Mouse (Mus musculus): ENCODE measurements around the gene Sept9. TPM values are rescaled to one million over a fixed set of nuclear protein-coding genes. Genes with fewer than 3 reads are reported as not detected.

Gene Sept9
- polyA plus RNA-seq, 1 experiment from 2014 or later: 149 TPM

DNA sequence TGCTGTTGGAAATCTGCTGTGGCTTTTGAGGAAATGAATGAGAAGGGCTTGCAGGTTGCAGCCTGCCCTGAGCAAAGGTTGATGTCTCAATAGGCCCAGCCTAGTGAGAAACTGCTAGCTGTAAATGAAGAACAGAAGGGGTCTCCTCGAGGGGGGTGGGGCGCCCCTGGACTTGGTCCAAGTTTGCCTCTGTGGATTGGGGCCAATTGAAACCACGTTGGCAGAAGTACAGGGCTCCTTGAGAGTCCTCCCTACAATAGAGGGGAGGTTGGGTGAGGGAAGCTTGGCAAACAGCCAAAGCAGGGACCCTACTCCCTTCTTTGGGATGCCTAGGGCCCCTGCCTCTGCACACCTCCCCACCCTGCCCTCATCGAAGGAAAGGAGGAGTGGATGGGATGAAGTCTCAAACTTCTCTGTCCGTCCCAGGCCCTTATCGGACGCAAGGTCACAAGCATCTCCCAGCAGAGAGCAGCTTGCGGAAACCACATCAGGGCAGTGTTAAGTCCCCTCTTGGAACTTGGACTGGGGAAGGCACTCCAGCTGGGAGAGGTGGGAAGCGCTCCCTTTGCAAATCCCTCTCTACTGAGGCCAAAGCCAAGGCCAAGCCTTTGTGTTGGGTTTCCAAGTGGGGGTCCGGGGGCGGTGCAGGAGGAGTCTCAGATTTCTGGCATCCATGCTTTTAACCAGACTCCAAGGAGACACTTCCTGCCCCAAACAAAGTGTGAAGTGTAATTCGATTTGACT is 145.7 kb downstream of the Sept9 start:
- TF ChIP-seq CTCF (IDR thresholded peaks at IDR 0.05; ENCODE audit: low read depth): peak; percentile 20; the same call in 1 of the 2 replicates
- DNase-seq (peak; percentile 87), ATAC-seq (ENCODE audit: insufficient read depth) (peak; percentile 81)
- Histone ChIP-seq H3K9me3 (ENCODE audit: low read depth, low read length) (no peaks in the 10 kb centered on the region), H3K27me3 (ENCODE audit: insufficient read depth, low read length) (no peaks in the 10 kb centered on the region), H3K27ac (ENCODE audit: low read depth) (peak overlapping the region; percentile 88), H3K9ac (no peak overlapping the region), H3K36me3 (ENCODE audit: insufficient read depth) (no peaks in the 10 kb centered on the region), H3K4me1 (ENCODE audit: insufficient read depth) (peaks cover 56% of the 10 kb centered on the region), H3K4me2 (peak overlapping the region; percentile 47), H3K4me3 (ENCODE audit: low read depth, low read length) (no peak overlapping the region)
- 7% methylated on average over 12 of the region's 12 CpGs for WGBS

DNA sequence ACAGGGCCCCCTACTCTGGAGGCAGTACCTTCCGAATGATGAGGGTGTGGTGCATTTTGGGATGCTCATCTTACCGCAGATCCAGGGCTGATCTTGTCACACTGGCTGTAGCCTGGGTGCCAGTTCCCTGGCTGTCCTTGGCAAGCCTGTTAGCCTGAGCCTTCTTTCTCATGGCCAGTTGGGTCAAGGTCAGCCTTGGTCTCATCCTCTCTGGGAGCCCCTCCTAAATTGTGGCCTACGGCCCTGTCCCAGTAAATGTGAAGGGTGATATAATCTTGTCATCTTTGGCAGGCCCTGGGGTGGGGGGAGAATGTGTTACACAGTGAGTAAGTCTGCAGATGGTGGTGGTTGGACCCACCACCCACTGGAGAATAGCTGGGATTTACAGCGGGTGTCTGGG is 147.8 kb downstream of the Sept9 start:
- H3K27ac ChIP-seq (ENCODE audit: low read depth): peak overlapping the region; percentile 42; the same call in 1 of the 2 replicates
- no peaks in the 10 kb centered on the region for H3K9me3 ChIP-seq (ENCODE audit: low read depth, low read length)
- no peak for TF ChIP-seq CTCF (IDR thresholded peaks at IDR 0.05; ENCODE audit: low read depth)
- H3K27me3 ChIP-seq (ENCODE audit: insufficient read depth, low read length): no peaks in the 10 kb centered on the region
- H3K4me3 ChIP-seq (ENCODE audit: low read depth, low read length): no peak overlapping the region
- DNase-seq (no peak), ATAC-seq (ENCODE audit: insufficient read depth) (no peak)
- H3K4me2 ChIP-seq: no peak overlapping the region
- H3K4me1 ChIP-seq (ENCODE audit: insufficient read depth): peaks cover 56% of the 10 kb centered on the region
- no peak overlapping the region for H3K9ac ChIP-seq
- peaks cover 16% of the 10 kb centered on the region for H3K36me3 ChIP-seq (ENCODE audit: insufficient read depth)
- 69% methylated on average over 4 of the region's 4 CpGs for WGBS

DNA sequence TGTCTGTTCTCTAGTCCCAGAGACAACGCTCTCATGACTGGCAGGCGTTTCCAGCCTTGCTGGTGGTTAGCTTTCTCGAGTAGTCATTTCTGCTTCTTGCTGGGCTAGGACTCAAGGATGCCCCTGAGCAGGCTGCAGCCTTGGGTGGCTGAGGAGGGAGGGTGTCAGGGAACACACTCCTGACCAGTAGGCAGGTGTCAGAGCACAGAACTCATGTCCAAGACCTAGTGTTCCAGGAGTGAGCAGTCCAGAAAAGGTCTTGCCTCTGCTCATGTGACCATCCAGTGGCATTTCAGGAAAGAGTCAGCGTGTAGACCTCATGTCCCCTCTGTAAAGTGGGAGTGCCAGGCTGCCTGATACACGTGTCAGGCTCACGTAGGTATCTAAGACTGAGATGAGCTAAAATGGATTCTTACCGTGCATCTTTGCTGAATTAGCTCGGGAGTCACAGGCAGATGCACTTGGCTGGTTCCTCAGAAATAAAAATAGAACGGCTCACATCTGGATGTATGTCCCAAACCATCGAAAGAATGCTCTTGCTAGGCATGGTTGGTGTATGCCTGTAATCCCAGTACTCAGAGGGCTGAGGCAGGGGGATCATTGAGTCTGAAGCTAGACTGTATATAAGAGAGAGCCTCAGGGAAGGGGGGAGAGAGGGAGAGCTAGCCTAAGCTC is 149.1 kb downstream of the Sept9 start:
- no peak overlapping the region for H3K4me2 ChIP-seq
- peak overlapping the region; percentile 26; the same call in 1 of the 2 replicates for H3K9ac ChIP-seq
- H3K36me3 ChIP-seq (ENCODE audit: insufficient read depth): peaks cover 29% of the 10 kb centered on the region
- no peak for TF ChIP-seq CTCF (IDR thresholded peaks at IDR 0.05; ENCODE audit: low read depth)
- no peak overlapping the region for H3K4me3 ChIP-seq (ENCODE audit: low read depth, low read length)
- 48% methylated on average over 10 of the region's 10 CpGs for WGBS
- H3K27me3 ChIP-seq (ENCODE audit: insufficient read depth, low read length): no peaks in the 10 kb centered on the region
- DNase-seq: no peak
- H3K9me3 ChIP-seq (ENCODE audit: low read depth, low read length): no peaks in the 10 kb centered on the region
- ATAC-seq (ENCODE audit: insufficient read depth): no peak
- H3K27ac ChIP-seq (ENCODE audit: low read depth): 0 out of 2 replicates have a peak overlapping the region, but pooled peaks have one; percentile 15
- peaks cover 53% of the 10 kb centered on the region for H3K4me1 ChIP-seq (ENCODE audit: insufficient read depth)

DNA sequence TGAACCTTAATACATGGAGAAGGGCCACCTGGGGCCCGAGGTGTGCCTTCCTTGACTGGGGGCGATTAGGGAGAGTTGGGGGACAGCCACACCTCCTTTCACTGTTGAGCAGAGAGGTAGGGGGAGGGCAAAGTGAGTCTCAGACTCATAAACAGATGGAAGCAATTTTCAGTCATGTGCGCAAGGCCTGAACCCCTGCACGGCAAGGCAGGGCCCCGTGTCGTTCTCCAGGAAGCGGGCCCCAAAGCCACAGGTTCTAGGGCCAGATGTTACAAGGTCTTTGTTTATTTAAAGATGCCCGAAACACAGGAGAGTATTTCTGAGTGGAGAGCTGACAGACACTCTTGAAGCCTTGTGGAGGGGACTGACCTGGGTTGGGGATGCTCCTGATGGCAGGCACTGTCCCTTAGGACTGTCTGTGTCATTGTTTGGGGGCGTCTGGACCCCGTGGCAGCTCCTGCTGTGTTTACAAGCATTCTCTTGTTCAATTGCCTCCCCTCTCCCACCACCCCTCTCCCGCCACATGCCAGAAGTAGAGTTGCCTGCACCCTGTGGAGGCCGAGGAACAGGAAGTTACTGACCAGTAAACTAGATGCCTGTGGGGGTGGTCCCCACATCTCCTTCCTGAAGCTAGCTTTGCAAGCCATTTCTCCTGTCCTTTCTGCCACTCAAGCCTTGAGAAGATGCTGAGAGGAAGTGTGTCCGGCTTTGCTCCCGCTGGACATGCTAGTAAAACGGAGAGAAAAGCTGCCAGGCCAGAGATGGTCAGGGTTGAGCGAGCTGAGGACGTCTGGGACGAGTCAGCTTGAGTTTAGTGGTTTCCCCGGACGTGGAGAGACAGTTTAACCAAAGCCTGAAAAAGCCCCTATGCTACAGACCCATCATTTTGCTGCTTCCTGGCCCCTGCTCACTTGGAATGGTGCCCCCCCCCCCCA is 150.2 kb downstream of the Sept9 start:
- no peak for TF ChIP-seq CTCF (IDR thresholded peaks at IDR 0.05; ENCODE audit: low read depth)

DNA sequence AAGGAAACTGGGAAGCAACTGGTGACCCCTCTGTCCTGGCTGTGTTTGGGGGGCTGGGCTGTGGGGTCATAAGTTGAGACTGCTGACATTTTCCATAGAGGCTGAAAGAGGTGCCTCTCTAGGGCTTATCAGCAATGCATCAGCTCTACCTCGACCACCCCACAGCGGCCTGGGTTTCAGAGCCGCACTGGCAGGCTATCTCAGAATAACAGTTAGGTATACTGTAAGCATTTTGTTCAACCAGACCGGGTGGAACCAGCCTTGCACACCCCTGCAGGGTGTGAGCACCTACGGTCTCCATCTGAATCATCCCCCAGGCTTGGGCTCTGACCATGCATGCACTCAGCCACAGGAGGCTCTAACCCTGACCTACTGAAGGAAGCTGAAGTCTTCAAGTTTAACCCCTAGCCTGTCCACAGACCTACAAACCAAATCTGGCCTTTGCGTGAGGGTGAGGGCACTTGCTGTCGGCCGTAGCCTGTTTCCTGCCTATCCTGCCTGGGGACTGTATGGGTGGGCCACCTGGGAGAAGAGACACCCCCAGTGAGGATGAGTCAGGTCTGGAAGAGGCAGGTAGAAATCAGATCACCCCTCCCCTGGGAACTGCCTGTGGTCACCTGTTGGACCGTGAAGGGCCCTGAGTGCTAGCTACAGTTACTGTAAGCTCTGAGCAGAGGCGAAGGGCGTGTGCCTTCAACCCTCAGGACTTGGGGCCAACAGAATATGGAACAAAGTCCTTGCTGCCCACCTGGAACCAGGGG is 151.2 kb downstream of the Sept9 start:
- H3K4me2 ChIP-seq: no peak overlapping the region
- H3K9ac ChIP-seq: no peak overlapping the region
- 74% methylated on average over 11 of the region's 11 CpGs for WGBS
- ATAC-seq (ENCODE audit: insufficient read depth): no peak
- no peaks in the 10 kb centered on the region for H3K27me3 ChIP-seq (ENCODE audit: insufficient read depth, low read length)
- H3K4me3 ChIP-seq (ENCODE audit: low read depth, low read length): no peak overlapping the region
- H3K36me3 ChIP-seq (ENCODE audit: insufficient read depth): peaks cover 50% of the 10 kb centered on the region
- no peak for DNase-seq
- H3K27ac ChIP-seq (ENCODE audit: low read depth): no peak overlapping the region
- H3K9me3 ChIP-seq (ENCODE audit: low read depth, low read length): no peaks in the 10 kb centered on the region
- TF ChIP-seq CTCF (IDR thresholded peaks at IDR 0.05; ENCODE audit: low read depth): no peak
- peaks cover 32% of the 10 kb centered on the region for H3K4me1 ChIP-seq (ENCODE audit: insufficient read depth)

More for the DNA sequence above, 150.2 kb downstream of the Sept9 start:
- Histone ChIP-seq H3K27ac (ENCODE audit: low read depth) (peak overlapping the region; percentile 63), H3K4me3 (ENCODE audit: low read depth, low read length) (no peak overlapping the region), H3K4me2 (peak overlapping the region; percentile 18; the same call in 1 of the 2 replicates), H3K27me3 (ENCODE audit: insufficient read depth, low read length) (no peaks in the 10 kb centered on the region), H3K9me3 (ENCODE audit: low read depth, low read length) (no peaks in the 10 kb centered on the region), H3K36me3 (ENCODE audit: insufficient read depth) (peaks cover 40% of the 10 kb centered on the region), H3K9ac (no peak overlapping the region), H3K4me1 (ENCODE audit: insufficient read depth) (peaks cover 42% of the 10 kb centered on the region)
- DNase-seq (peak; percentile 39), ATAC-seq (ENCODE audit: insufficient read depth) (no peak)
- 29% methylated on average over 20 of the region's 20 CpGs for WGBS

DNA sequence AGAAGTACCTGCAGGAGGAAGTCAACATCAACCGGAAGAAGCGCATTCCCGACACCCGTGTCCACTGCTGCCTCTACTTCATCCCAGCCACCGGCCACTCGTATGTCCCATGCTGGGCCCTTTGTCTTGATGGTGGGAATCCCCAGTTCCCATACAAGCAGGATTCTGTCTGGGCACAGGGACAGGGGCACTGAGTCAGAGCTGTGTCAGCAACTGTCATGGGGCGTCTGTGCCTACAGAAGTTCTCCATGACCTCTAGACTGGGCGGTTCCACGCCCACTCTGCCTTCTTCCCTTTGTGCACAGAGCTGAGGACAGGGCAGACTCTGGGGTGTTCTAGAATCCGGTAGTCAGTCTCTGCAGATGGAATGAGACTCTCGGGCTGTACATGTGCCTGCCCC is 153.7 kb downstream of the Sept9 start:
- Histone ChIP-seq H3K4me3 (ENCODE audit: low read depth, low read length) (no peak overlapping the region), H3K36me3 (ENCODE audit: insufficient read depth) (peaks cover 74% of the 10 kb centered on the region), H3K27ac (ENCODE audit: low read depth) (no peak overlapping the region), H3K9me3 (ENCODE audit: low read depth, low read length) (no peaks in the 10 kb centered on the region), H3K4me2 (no peak overlapping the region), H3K9ac (no peak overlapping the region), H3K27me3 (ENCODE audit: insufficient read depth, low read length) (no peaks in the 10 kb centered on the region), H3K4me1 (ENCODE audit: insufficient read depth) (peaks cover 12% of the 10 kb centered on the region)
- ATAC-seq (ENCODE audit: insufficient read depth) (no peak), DNase-seq (no peak)
- WGBS: 93% methylated on average over 11 of the region's 11 CpGs
- no peak for TF ChIP-seq CTCF (IDR thresholded peaks at IDR 0.05; ENCODE audit: low read depth)
